Mouse (Mus musculus) megakaryocyte, embryonic 14.5 days (primary cell): ENCODE data around the gene Rccd1. TPM values are rescaled to one million over a fixed set of nuclear protein-coding genes. Genes with fewer than 3 reads are reported as not detected.

ENCODE experiments used
- H3K27me3 ChIP-seq: replicated peaks from 2 replicates; pipeline ENCODE3; 2012; ENCODE audit warnings: inconsistent platforms
- H3K36me3 ChIP-seq: replicated peaks from 2 replicates; pipeline ENCODE3; 2012; ENCODE audit warnings: low read length, inconsistent platforms, mixed read lengths
- H3K4me1 ChIP-seq: 2 replicates; pipeline ENCODE4 v1.6.1; 2012; ENCODE audit warnings: inconsistent platforms
- H3K4me3 ChIP-seq: replicated peaks from 2 replicates; pipeline ENCODE3; 2012; ENCODE audit warnings: moderate library complexity, mild to moderate bottlenecking, inconsistent platforms
- H3K9me3 ChIP-seq: 2 replicates; pipeline ENCODE4 v1.6.1; 2012; ENCODE audit warnings: inconsistent platforms
- FLI1 ChIP-seq: IDR thresholded peaks from 2 replicates; pipeline ENCODE4 v1.6.1; 2012; ENCODE audit warnings: low read length, inconsistent platforms, mixed read lengths
- GATA1 ChIP-seq: IDR thresholded peaks from 3 replicates; pipeline ENCODE4 v1.6.1; 2012; ENCODE audit warnings: mixed read lengths, low read length, inconsistent platforms, borderline replicate concordance
- polyA plus RNA-seq: library from polyadenylated mRNA; stranded (reverse); fragments of >175 nt; gene quantifications from 2 replicates; pipeline ENCODE4 v1.2.3, GENCODE M21; 2012; ENCODE audit warnings: low replicate concordance; ENCODE audit not compliant: insufficient read depth

The Rccd1 gene
- polyA plus RNA-seq, 1 experiment: 5.0 TPM

GRCm38 (mm10) chr7:80368635-80369421 lies 44.6 kb upstream of the Rccd1 start:
- Histone ChIP-seq H3K4me3 (peak overlapping the region; percentile 97), H3K9me3 (no peaks in the 10 kb centered on the region), H3K27me3 (no peaks in the 10 kb centered on the region), H3K4me1 (peaks cover 76% of the 10 kb centered on the region), H3K36me3 (peaks cover 52% of the 10 kb centered on the region)
- TF ChIP-seq GATA1: 0 out of 3 replicates have a peak, but pooled peaks have one; percentile 6
- TF ChIP-seq FLI1: no peak

GRCm38 (mm10) chr7:80368009-80368408 lies 43.8 kb upstream of the Rccd1 start:
- Histone ChIP-seq H3K9me3 (no peaks in the 10 kb centered on the region), H3K4me1 (peaks cover 72% of the 10 kb centered on the region), H3K4me3 (peak overlapping the region; percentile 80), H3K27me3 (no peaks in the 10 kb centered on the region), H3K36me3 (peaks cover 60% of the 10 kb centered on the region)
- no peak for TF ChIP-seq GATA1

- H3K9me3 ChIP-seq: no peaks in the 10 kb centered on the region
- no peak for TF ChIP-seq FLI1
- TF ChIP-seq GATA1: no peak
- H3K4me1 ChIP-seq: peaks cover 72% of the 10 kb centered on the region
- no peaks in the 10 kb centered on the region for H3K27me3 ChIP-seq
- peaks cover 68% of the 10 kb centered on the region for H3K36me3 ChIP-seq
- peak overlapping the region; percentile 26 for H3K4me3 ChIP-seq
Measured at GRCm38 (mm10) chr7:80367232-80367631, 43.0 kb upstream of the Rccd1 start.

- Histone ChIP-seq H3K9me3 (no peaks in the 10 kb centered on the region), H3K4me3 (no peak overlapping the region), H3K27me3 (no peaks in the 10 kb centered on the region), H3K36me3 (peaks cover 83% of the 10 kb centered on the region), H3K4me1 (peaks cover 71% of the 10 kb centered on the region)
- TF ChIP-seq FLI1 (no peak), GATA1 (no peak)
Measured at GRCm38 (mm10) chr7:80365759-80366158, 41.5 kb upstream of the Rccd1 start.

- Histone ChIP-seq H3K27me3 (no peaks in the 10 kb centered on the region), H3K4me1 (peaks cover 66% of the 10 kb centered on the region), H3K9me3 (no peaks in the 10 kb centered on the region), H3K4me3 (no peak overlapping the region), H3K36me3 (peaks cover 97% of the 10 kb centered on the region)
- TF ChIP-seq FLI1 (no peak), GATA1 (no peak)
Measured at GRCm38 (mm10) chr7:80360435-80360834, 36.2 kb upstream of the Rccd1 start.

GRCm38 (mm10) chr7:80358039-80358438 lies 33.8 kb upstream of the Rccd1 start:
- no peak overlapping the region for H3K4me3 ChIP-seq
- no peaks in the 10 kb centered on the region for H3K9me3 ChIP-seq
- TF ChIP-seq GATA1 (no peak), FLI1 (no peak)
- peaks cover 72% of the 10 kb centered on the region for H3K4me1 ChIP-seq
- H3K36me3 ChIP-seq: peaks cover 97% of the 10 kb centered on the region
- no peaks in the 10 kb centered on the region for H3K27me3 ChIP-seq

- no peaks in the 10 kb centered on the region for H3K9me3 ChIP-seq
- peaks cover 72% of the 10 kb centered on the region for H3K4me1 ChIP-seq
- no peak overlapping the region for H3K4me3 ChIP-seq
- TF ChIP-seq GATA1: no peak
- TF ChIP-seq FLI1: no peak
- no peaks in the 10 kb centered on the region for H3K27me3 ChIP-seq
- peaks cover 97% of the 10 kb centered on the region for H3K36me3 ChIP-seq
Measured at GRCm38 (mm10) chr7:80357156-80357555, 32.9 kb upstream of the Rccd1 start.

- Histone ChIP-seq H3K36me3 (peaks cover 96% of the 10 kb centered on the region), H3K4me1 (peaks cover 76% of the 10 kb centered on the region), H3K9me3 (no peaks in the 10 kb centered on the region), H3K27me3 (no peaks in the 10 kb centered on the region), H3K4me3 (no peak overlapping the region)
- no peak for TF ChIP-seq GATA1
- no peak for TF ChIP-seq FLI1
Measured at GRCm38 (mm10) chr7:80356351-80356750, 32.1 kb upstream of the Rccd1 start.

- TF ChIP-seq FLI1: no peak
- TF ChIP-seq GATA1: no peak
- Histone ChIP-seq H3K4me3 (no peak overlapping the region), H3K4me1 (peaks cover 82% of the 10 kb centered on the region), H3K36me3 (peaks cover 95% of the 10 kb centered on the region), H3K27me3 (no peaks in the 10 kb centered on the region), H3K9me3 (no peaks in the 10 kb centered on the region)
Measured at GRCm38 (mm10) chr7:80352920-80353319, 28.7 kb upstream of the Rccd1 start.

GRCm38 (mm10) chr7:80350808-80351207 lies 26.6 kb upstream of the Rccd1 start:
- Histone ChIP-seq H3K4me3 (peak overlapping the region; percentile 62), H3K27me3 (no peaks in the 10 kb centered on the region), H3K9me3 (no peaks in the 10 kb centered on the region), H3K36me3 (peaks cover 89% of the 10 kb centered on the region), H3K4me1 (peaks cover 88% of the 10 kb centered on the region)
- no peak for TF ChIP-seq FLI1
- no peak for TF ChIP-seq GATA1
